Mouse (Mus musculus) Patski (cell line): Measurements from ENCODE around the gene Ifnab. TPM values are rescaled to one million over a fixed set of nuclear protein-coding genes. Genes with fewer than 3 reads are reported as not detected.

Experiments
- ATAC-seq: fragments of 100-300 bp; one replicate; pipeline ENCODE4 v1.8.0; 2021
- CTCF ChIA-PET: fragments of 350-600 bp; sonication (Branson Sonifier 250); formaldehyde crosslinking; loops from one replicate; lab custom pipeline; 2022; ENCODE audit warnings: inconsistent platforms; lab: Charles Lee
- POLR2A ChIA-PET: fragments of 350-600 bp; sonication (Branson Sonifier 250); formaldehyde crosslinking; loops from one replicate; lab custom pipeline; 2022; ENCODE audit warnings: antibody characterized with exemption, inconsistent platforms; lab: Charles Lee
- DNase-seq: peaks from one replicate; pipeline ENCODE4 v3.0.0-alpha.2; 2011; ENCODE audit warnings: low read depth, low spot score
- H3K27me3 ChIP-seq: fragments of 371-371 bp; one replicate; pipeline ENCODE4 v1.5.1; 2021
- CTCF ChIP-seq: fragments of 100-300 bp; IDR thresholded peaks from one replicate; pipeline ENCODE4 v1.5.1; 2021
- in situ Hi-C: fragments of 300-500 bp; cut with MboI; formaldehyde crosslinking; loops from 3 replicates; pipeline ENCODE4 v1.11.1; 2018; ENCODE audit warnings: low pct_unique_long_range_greater_than_20kb, mixed read lengths
- polyA plus RNA-seq: library from polyadenylated mRNA; unstranded; gene quantifications from one replicate; pipeline ENCODE4 v1.2.3, GENCODE M21; 2021

Ifnab gene
- not detected for polyA plus RNA-seq

GRCm38 (mm10) chr4:88691259-88691658 is at the start of gene Ifnab:
Gene Ifnab, minus strand, starts transcription at chr4:88691359.
- in situ Hi-C loops, result loop anchor here (5.0 kb wide), 1 partner anchor 36 kb away; no protein-coding TSS in a partner anchor

DNA sequence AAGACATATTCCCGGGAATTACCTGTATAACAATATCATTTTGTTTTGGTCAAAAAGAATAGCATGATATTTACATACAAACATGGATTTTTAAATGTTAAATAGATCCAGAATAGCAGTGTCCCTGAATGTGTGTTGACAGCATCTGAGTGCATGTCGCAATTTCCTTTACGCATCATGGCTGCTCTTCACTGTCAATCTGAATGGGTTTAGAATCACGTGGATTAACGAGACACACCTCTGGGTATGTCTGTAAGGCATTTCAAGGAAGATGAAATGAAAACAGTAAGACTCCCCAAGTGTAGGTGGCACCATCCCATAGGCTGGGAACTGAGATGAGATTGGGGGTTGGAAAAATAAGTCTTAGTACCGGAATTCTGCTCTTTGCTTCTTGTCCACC is 47.9 kb upstream of the Ifnab start:
- in situ Hi-C loops, result no loop called here
- POLR2A ChIA-PET, result no interaction called here
- no peak for DNase-seq
- H3K27me3 ChIP-seq, result peaks cover 3% of the 10 kb centered on the region
- CTCF ChIA-PET, result interaction anchor here (0.8 to 2.8 kb wide), 8 partner anchors 8 to 98 kb away, joined by 3 to 21 read pairs (median 4); partner anchors contain the start of genes Gm26566 and Klhl9
- no peak for TF ChIP-seq CTCF
- ATAC-seq, result no peak

More at GRCm38 (mm10) chr4:88691259-88691658, at the start of gene Ifnab:
- CTCF ChIA-PET, result no interaction called here
- no peak for TF ChIP-seq CTCF
- peaks cover 26% of the 10 kb centered on the region for H3K27me3 ChIP-seq
- DNase-seq (no peak), ATAC-seq (no peak)
- POLR2A ChIA-PET, result no interaction called here

DNA sequence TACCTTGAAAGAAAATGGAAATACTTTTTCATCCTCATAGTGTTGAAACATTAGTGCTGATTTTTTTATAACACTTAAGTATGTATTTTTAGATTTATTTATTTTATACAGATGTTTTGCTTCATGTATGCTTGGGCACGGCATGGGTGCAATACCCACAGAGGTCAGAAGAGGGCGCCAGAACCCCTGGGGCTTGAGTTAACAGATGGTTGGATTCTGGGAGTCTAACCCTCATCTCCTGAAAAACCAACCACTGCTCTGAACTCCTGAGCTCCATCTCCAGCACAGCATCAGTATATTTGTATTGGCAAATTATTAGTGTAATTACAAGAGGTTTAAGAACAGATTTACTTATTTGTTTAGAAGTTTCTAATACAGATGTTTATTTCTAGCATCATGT is 47.3 kb upstream of the Ifnab start:
- ATAC-seq (no peak), DNase-seq (no peak)
- TF ChIP-seq CTCF, result peak; percentile 96
- ChIA-PET CTCF (interaction anchor here (0.8 to 2.8 kb wide), 8 partner anchors 9 to 97 kb away, joined by 3 to 21 read pairs (median 4); partner anchors contain the start of genes Gm26566 and Klhl9), POLR2A (no interaction called here)
- in situ Hi-C loops, result no loop called here
- H3K27me3 ChIP-seq, result peaks cover 3% of the 10 kb centered on the region

DNA sequence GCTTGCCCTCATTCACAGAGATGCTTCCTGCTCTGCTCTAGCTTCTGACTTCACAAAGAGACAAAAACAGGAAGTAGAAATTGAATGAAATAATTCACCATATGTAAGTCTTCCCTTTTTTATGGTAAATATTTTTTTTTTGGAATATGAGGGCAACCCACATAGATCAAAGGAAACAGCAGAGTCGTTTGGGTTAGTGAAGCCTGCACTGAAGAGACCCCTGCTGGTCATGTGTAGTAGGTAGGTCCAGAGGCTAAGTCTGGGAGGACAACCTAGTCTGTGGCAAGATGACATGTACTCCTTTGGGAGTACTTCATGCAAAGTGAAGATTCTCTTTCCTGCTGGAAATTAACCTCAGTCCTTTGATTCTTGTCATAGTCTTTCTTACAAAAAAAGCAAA is 36.2 kb upstream of the Ifnab start:
- no peak for ATAC-seq
- POLR2A ChIA-PET, result interaction anchor here (0.6 kb wide), 1 partner anchor 199 kb away, joined by 4 read pairs; no protein-coding TSS in a partner anchor
- no peak for DNase-seq
- H3K27me3 ChIP-seq, result no peaks in the 10 kb centered on the region
- peak; percentile 41 for TF ChIP-seq CTCF
- in situ Hi-C loops, result loop anchor here (5.0 kb wide), 1 partner anchor 35 kb away; the partner anchor contains the start of gene Ifnab
- CTCF ChIA-PET, result interaction anchor here (0.8 to 7.6 kb wide), 4 partner anchors 16 to 42 kb away, joined by 3 to 62 read pairs (median 6); no protein-coding TSS in a partner anchor

- in situ Hi-C loops, result loop anchor here (5.0 kb wide), 1 partner anchor 34 kb away; the partner anchor contains the start of gene Ifnab
- ATAC-seq (no peak), DNase-seq (no peak)
- CTCF ChIA-PET, result interaction anchor here (0.8 to 7.6 kb wide), 3 partner anchors 11 to 41 kb away, joined by 3 to 62 read pairs (median 6); no protein-coding TSS in a partner anchor
- H3K27me3 ChIP-seq, result no peaks in the 10 kb centered on the region
- TF ChIP-seq CTCF, result no peak
- POLR2A ChIA-PET, result interaction anchor here (0.6 kb wide), 1 partner anchor 200 kb away, joined by 4 read pairs; no protein-coding TSS in a partner anchor
Observed at GRCm38 (mm10) chr4:88726727-88727126, 35.6 kb upstream of the Ifnab start.

DNA sequence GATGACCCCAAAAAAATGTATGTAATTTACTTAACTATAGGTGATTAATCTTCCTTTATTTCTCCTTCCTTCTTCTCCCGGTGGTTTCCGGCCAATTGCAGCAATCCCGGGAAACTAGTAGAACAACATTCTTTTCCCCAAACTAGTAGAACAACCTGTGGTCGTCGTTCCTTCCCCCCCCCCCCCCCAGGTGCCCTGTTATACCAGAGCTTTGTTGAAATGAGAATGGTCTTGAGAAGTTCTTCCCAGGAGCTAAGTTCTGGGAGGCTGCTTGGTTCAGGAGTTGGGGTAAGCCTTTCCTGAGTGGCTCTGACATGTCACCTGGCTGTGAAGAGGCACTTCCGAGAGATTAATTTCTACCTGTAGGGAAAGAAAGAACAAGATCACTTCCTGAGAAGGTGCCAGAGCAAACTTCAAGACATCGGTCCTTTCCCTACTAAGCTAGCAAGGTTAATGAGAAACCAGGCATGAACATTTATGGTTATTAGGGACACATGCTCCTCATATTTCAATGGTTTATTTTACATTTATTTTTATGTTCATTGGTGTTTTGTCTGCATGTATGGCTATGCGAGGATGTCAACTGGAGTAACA is 32.4 kb upstream of the Ifnab start:
- in situ Hi-C loops, result no loop called here

GRCm38 (mm10) chr4:88721791-88722721 is 30.9 kb upstream of the Ifnab start, which contains the start of the genes Gm26566 and Klhl9:
Gene Gm26566, plus strand, starts transcription at chr4:88721805.
Gene Klhl9, minus strand, starts transcription at chr4:88722465.
- ChIA-PET POLR2A (interaction anchor here (0.7 kb wide), 1 partner anchor 25 kb away, joined by 4 read pairs; no protein-coding TSS in a partner anchor), CTCF (interaction anchor here (1.1 to 7.6 kb wide), 4 partner anchors 9 to 24 kb away, joined by 3 to 62 read pairs (median 4); no protein-coding TSS in a partner anchor)
- DNase-seq (peak; percentile 67), ATAC-seq (peak; percentile 93)
- TF ChIP-seq CTCF, result no peak
- in situ Hi-C loops, result no loop called here
- no peaks in the 10 kb centered on the region for H3K27me3 ChIP-seq

More for the DNA sequence above, 32.4 kb upstream of the Ifnab start:
- ATAC-seq, result no peak
- ChIA-PET CTCF (interaction anchor here (0.8 to 7.6 kb wide), 2 partner anchors 15 to 26 kb away, joined by 3 to 62 read pairs; no protein-coding TSS in a partner anchor), POLR2A (no interaction called here)
- no peaks in the 10 kb centered on the region for H3K27me3 ChIP-seq
- no peak for DNase-seq
- no peak for TF ChIP-seq CTCF

- in situ Hi-C loops, result no loop called here
- DNase-seq (no peak), ATAC-seq (no peak)
- ChIA-PET CTCF (interaction anchor here (1.3 to 1.4 kb wide), 3 partner anchors 9 to 29 kb away, joined by 3 to 5 read pairs (median 3); no protein-coding TSS in a partner anchor), POLR2A (no interaction called here)
- TF ChIP-seq CTCF, result no peak
- no peaks in the 10 kb centered on the region for H3K27me3 ChIP-seq
Observed at GRCm38 (mm10) chr4:88718715-88719114, 27.6 kb upstream of the Ifnab start.

- in situ Hi-C loops, result no loop called here
- H3K27me3 ChIP-seq, result no peaks in the 10 kb centered on the region
- ATAC-seq, result no peak
- no peak for DNase-seq
- CTCF ChIA-PET, result no interaction called here
- POLR2A ChIA-PET, result no interaction called here
- no peak for TF ChIP-seq CTCF
Observed at GRCm38 (mm10) chr4:88715059-88715458, 23.9 kb upstream of the Ifnab start.

- ATAC-seq (no peak), DNase-seq (no peak)
- in situ Hi-C loops, result no loop called here
- ChIA-PET CTCF (interaction anchor here (1.5 kb wide), 1 partner anchor 18 kb away, joined by 5 read pairs; no protein-coding TSS in a partner anchor), POLR2A (no interaction called here)
- H3K27me3 ChIP-seq, result no peaks in the 10 kb centered on the region
- no peak for TF ChIP-seq CTCF
Observed at GRCm38 (mm10) chr4:88714281-88714680, 23.1 kb upstream of the Ifnab start.
